Mouse (Mus musculus): ENCODE results near the gene Ppp2r3a. TPM values are rescaled to one million over a fixed set of nuclear protein-coding genes. Genes with fewer than 3 reads are reported as not detected.
A peak's percentile ranks its signal among the peaks of the same experiment; 100 is the strongest.

Ppp2r3a gene
- total and polyA plus RNA-seq, 3 experiments: 1.1 to 3.0 TPM; not detected in 1

DNA sequence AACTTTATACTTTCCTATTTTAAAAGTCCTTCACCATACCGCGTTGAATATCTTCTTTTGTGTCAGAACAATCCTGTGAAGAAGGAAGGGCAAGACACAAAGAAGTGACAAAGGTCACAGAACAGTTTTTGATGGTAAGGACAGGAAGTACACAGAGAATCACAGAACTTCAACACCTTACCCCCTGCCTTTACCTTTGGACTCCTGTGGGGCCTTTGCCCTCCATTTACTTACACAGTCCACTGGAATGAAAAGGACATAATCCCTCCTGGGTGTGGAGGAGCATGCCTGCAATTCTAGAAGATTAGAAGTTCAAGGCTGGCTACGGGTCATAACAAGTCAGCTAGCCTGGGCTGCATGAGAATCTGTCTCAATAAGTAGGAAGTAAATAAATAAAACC lies 1.5 kb upstream of the Ppp2r3a start:
- Histone ChIP-seq H3K4me3 (ENCODE audit: control insufficient read depth in 1 of 2, insufficient read depth in 1 of 2, low read depth in 2 of 2, low read length in 2 of 2) (no peak overlapping the region), H3K36me3 (ENCODE audit: control insufficient read depth in 1 of 2, insufficient read depth in 2 of 2, low read length in 2 of 2) (peaks cover 0 to 6% of the 10 kb centered on the region in 2 experiments; a peak in 2 of 4 replicates), H3K27me3 (ENCODE audit: control insufficient read depth in 1 of 2, insufficient read depth in 2 of 2, low read length in 2 of 2) (no peaks in the 10 kb centered on the region), H3K9ac (ENCODE audit: control insufficient read depth, low read depth, low read length, poor library complexity, severe bottlenecking) (no peak overlapping the region), H3K79me2 (ENCODE audit: control insufficient read depth, insufficient read depth, low read length, poor library complexity) (no peaks in the 10 kb centered on the region), H3K4me1 (ENCODE audit: control insufficient read depth in 1 of 2, insufficient read depth in 2 of 2, low read length in 2 of 2) (peaks cover 9 to 12% of the 10 kb centered on the region in 2 experiments; a peak in 2 of 4 replicates), H3K27ac (ENCODE audit: control insufficient read depth, low read depth, low read length) (no peak overlapping the region), H3K9me3 (replicated peaks; ENCODE audit: insufficient read depth, low read length) (no peaks in the 10 kb centered on the region)
- DNase-seq (ENCODE audit: low read depth, low spot score): no peak
- TF ChIP-seq TCF12 (IDR thresholded peaks at IDR 0.05; ENCODE audit: low read depth, low read length) (no peak), E2F4 (IDR thresholded peaks at IDR 0.05; ENCODE audit: borderline replicate concordance, low read depth, low read length) (no peak), POLR2A (IDR thresholded peaks at IDR 0.05; ENCODE audit: control insufficient read depth in 1 of 2, insufficient read depth in 1 of 2, low read depth in 1 of 2, low read length in 2 of 2, poor library complexity in 1 of 2) (no peak), MEF2A (IDR thresholded peaks at IDR 0.05; ENCODE audit: extremely low read depth, insufficient replicate concordance, low read depth, low read length, poor library complexity, severe bottlenecking) (no peak), TAL1 (IDR thresholded peaks at IDR 0.05; ENCODE audit: low read length) (no peak), KAT2A (conservative IDR thresholded peaks at IDR 0.05; ENCODE audit: low read depth, low read length) (no peak), ZMIZ1 (IDR thresholded peaks at IDR 0.05; ENCODE audit: low read depth, low read length) (no peak), CTCF (IDR thresholded peaks at IDR 0.05 in 2 of 3, conservative IDR thresholded peaks at IDR 0.05 in 1 of 3; ENCODE audit: control insufficient read depth in 1 of 3, insufficient read depth in 1 of 3, low read depth in 2 of 3, low read length in 3 of 3, poor library complexity in 1 of 3, severe bottlenecking in 1 of 3) (no peak), MYC (IDR thresholded peaks at IDR 0.05; ENCODE audit: low read depth, low read length) (no peak), GABPA (IDR thresholded peaks at IDR 0.05; ENCODE audit: low read depth, low read length) (no peak), NELFE (IDR thresholded peaks at IDR 0.05; ENCODE audit: low read depth, low read length) (no peak), POLR2AphosphoS5 (IDR thresholded peaks at IDR 0.05; ENCODE audit: borderline replicate concordance, low read depth, low read length) (no peak), ZKSCAN1 (IDR thresholded peaks at IDR 0.05; ENCODE audit: low read depth, low read length) (no peak), RCOR1 (IDR thresholded peaks at IDR 0.05; ENCODE audit: low read depth, low read length) (no peak), POLR2AphosphoS2 (IDR thresholded peaks at IDR 0.05; ENCODE audit: low read length) (no peak)

DNA sequence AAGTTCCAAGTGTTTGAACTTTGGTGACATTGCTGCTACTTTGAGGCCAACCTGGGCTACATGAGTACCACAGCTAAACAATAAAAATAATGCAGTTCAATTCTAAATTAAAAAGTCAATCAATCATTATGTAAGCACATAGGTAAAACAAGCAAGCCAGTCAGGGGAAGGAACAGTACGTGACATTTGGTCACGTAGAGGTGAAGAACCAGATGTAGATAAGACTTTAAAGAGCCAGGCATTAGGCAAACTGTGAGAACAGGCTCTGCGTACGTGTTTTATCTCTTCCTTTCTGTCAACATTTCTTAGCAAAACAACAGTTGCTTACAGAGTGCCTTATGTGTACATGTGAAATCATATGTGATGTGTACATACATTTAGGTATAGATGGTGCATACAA lies 946 bp upstream of the Ppp2r3a start:
- TF ChIP-seq KAT2A (conservative IDR thresholded peaks at IDR 0.05; ENCODE audit: low read depth, low read length) (no peak), GATA1 (IDR thresholded peaks at IDR 0.05; ENCODE audit: low read depth, low read length) (peak; percentile 62), SIN3A (IDR thresholded peaks at IDR 0.05; ENCODE audit: low read length) (peak; percentile 53)
- H3K27ac ChIP-seq (ENCODE audit: control insufficient read depth, low read depth, low read length): no peak overlapping the region
- no peaks in the 10 kb centered on the region for H3K9me3 ChIP-seq (replicated peaks; ENCODE audit: insufficient read depth, low read length)
- DNase-seq (ENCODE audit: low read depth, low spot score): peak; percentile 38
- peaks cover 9 to 12% of the 10 kb centered on the region in 2 experiments; a peak in 2 of 4 replicates for H3K4me1 ChIP-seq (ENCODE audit: control insufficient read depth in 1 of 2, insufficient read depth in 2 of 2, low read length in 2 of 2)
- no peak overlapping the region; a peak in 1 of 4 replicates for H3K4me3 ChIP-seq (ENCODE audit: control insufficient read depth in 1 of 2, insufficient read depth in 1 of 2, low read depth in 2 of 2, low read length in 2 of 2)
- no peak overlapping the region for H3K9ac ChIP-seq (ENCODE audit: control insufficient read depth, low read depth, low read length, poor library complexity, severe bottlenecking)
- no peaks in the 10 kb centered on the region for H3K79me2 ChIP-seq (ENCODE audit: control insufficient read depth, insufficient read depth, low read length, poor library complexity)
- no peaks in the 10 kb centered on the region for H3K27me3 ChIP-seq (ENCODE audit: control insufficient read depth in 1 of 2, insufficient read depth in 2 of 2, low read length in 2 of 2)
- H3K36me3 ChIP-seq (ENCODE audit: control insufficient read depth in 1 of 2, insufficient read depth in 2 of 2, low read length in 2 of 2): peaks cover 0 to 6% of the 10 kb centered on the region in 2 experiments; a peak in 2 of 4 replicates
